Mouse (Mus musculus): ENCODE measurements at regions not wholly inside any gene's neighbourhood (a gene's known extent, or its start where the extent isn't known, plus 50 kb on each side); places are given as distances from the start of the nearest gene placed in this dataset.

GRCm38 (mm10) chr8:41532212-41532611, 115.3 kb upstream of the Frg1 start:
- no peak for DNase-seq (ENCODE audit: low spot score in 2 of 2)
- intact Hi-C loops (cut with DNase I), result no loop called here

- intact Hi-C loops (cut with DNase I), result no loop called here
- DNase-seq (ENCODE audit: low spot score in 2 of 2), result no peak
These were observed 112.7 kb upstream of the Frg1 start for GRCm38 (mm10) chr8:41529581-41529980.

- intact Hi-C loops (cut with DNase I), result no loop called here
These were observed 109.4 kb upstream of the Frg1 start for GRCm38 (mm10) chr8:41526283-41526682.

GRCm38 (mm10) chr8:41485163-41485562, 68.3 kb upstream of the Frg1 start:
- intact Hi-C loops (cut with DNase I), result no loop called here
- DNase-seq (ENCODE audit: low spot score in 2 of 2), result no peak

More at GRCm38 (mm10) chr8:41526283-41526682, 109.4 kb upstream of the Frg1 start:
- no peak for DNase-seq (ENCODE audit: low spot score in 2 of 2)

- intact Hi-C loops (cut with DNase I), result no loop called here
- DNase-seq (ENCODE audit: low spot score in 2 of 2), result no peak
These were observed 66.4 kb upstream of the Frg1 start for GRCm38 (mm10) chr8:41483297-41483696.

- intact Hi-C loops (cut with DNase I), result no loop called here
- DNase-seq (ENCODE audit: low spot score in 2 of 2), result no peak
These were observed 56.3 kb upstream of the Frg1 start for GRCm38 (mm10) chr8:41472992-41473699.

GRCm38 (mm10) chr8:41472233-41472632, 55.4 kb upstream of the Frg1 start:
- no peak for DNase-seq (ENCODE audit: low spot score in 2 of 2)
- intact Hi-C loops (cut with DNase I), result no loop called here

Measured in left cerebral cortex, postnatal 36 days (tissue).